ENCODE assay signal across 19 mouse cellular contexts in the genomic region with DNA sequence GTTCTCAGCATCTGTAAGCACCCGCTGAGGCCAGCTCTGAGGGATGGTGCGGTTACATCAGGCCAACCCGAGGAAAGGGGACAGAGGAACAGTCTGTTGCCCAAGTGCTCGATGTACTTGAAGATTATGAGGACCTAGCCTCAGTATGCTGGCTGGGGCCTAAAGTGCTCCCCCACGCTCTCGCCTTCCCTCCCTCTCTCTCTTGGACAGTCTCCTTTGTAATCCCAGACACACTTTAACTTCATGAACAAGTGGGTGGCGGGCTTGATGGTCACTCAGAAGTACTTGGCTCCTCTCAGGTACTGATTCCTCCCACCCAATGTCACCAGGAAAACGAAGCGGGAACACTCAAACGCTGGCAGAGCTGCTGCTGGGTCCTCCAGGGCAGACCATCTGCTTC.
DNase-seq lines count a peak whose midpoint lies in the region; ATAC-seq and TF ChIP-seq lines count a peak whose summit lies in the region.
"Had no signal": no experiment of that assay in that cellular context is flagged by ENCODE, and none has a peak within 500 bp of the region (broad histone marks: within the 10 kb centered on the region; RNA-seq: fewer than 3 reads in every experiment).

No protein-coding gene starts in this region.

- peaks cover 8% of the 10 kb centered on the region for H3K4me1 ChIP-seq in midbrain, embryonic 11.5 days (ENCODE audit: control insufficient read depth, insufficient read depth, low read length)
- H3K4me1 ChIP-seq in midbrain, embryonic 14.5 days (ENCODE audit: control insufficient read depth, insufficient read depth, low read length), result peaks cover 5% of the 10 kb centered on the region; the same call in 1 of the 2 replicates
- peaks cover 14% of the 10 kb centered on the region; the same call in 1 of the 2 replicates for H3K4me1 ChIP-seq in lung, postnatal 0 days (ENCODE audit: insufficient read depth, low read depth, low read length)

- ATAC-seq in midbrain, embryonic 11.5 days (ENCODE audit: low FRiP score), result no peak
- no peak for ATAC-seq in midbrain, embryonic 14.5 days (ENCODE audit: low FRiP score, low TSS enrichment)
- peak; percentile 76 for ATAC-seq in lung, postnatal 0 days
- no peak for ATAC-seq in megakaryocyte progenitor cell, adult 5-6 weeks (replicated peaks; ENCODE audit: poor library complexity)
- ATAC-seq: forebrain, embryonic 15.5 days had no signal

- no peak overlapping the region for H3K4me2 ChIP-seq in midbrain, embryonic 11.5 days
- H3K4me2 ChIP-seq in midbrain, embryonic 14.5 days (ENCODE audit: low read length), result no peak overlapping the region
- H3K4me2 ChIP-seq in lung, postnatal 0 days (replicated peaks; ENCODE audit: low read depth, low read length), result no peak overlapping the region
- H3K4me2 ChIP-seq: embryonic facial prominence, embryonic 12.5 days; forebrain, embryonic 15.5 days; heart, embryonic 12.5 days; hindbrain, embryonic 14.5 days had no signal

- H3K4me3 ChIP-seq in midbrain, embryonic 11.5 days (ENCODE audit: low read depth, low read length), result no peak overlapping the region
- H3K4me3 ChIP-seq in midbrain, embryonic 14.5 days (replicated peaks; ENCODE audit: low read depth, low read length), result no peak overlapping the region
- H3K4me3 ChIP-seq in lung, postnatal 0 days (ENCODE audit: low read depth, low read length), result no peak overlapping the region
- H3K4me3 ChIP-seq: embryonic facial prominence, embryonic 12.5 days; forebrain, embryonic 15.5 days; heart, adult 2 months; heart, embryonic 12.5 days; hindbrain, embryonic 10.5 days had no signal

- peak; percentile 71 for DNase-seq in midbrain, embryonic 11.5 days (ENCODE audit: low spot score, missing footprints)
- DNase-seq in midbrain, embryonic 14.5 days, result no peak
- peak; percentile 78 to 83 for DNase-seq in lung, adult 18-20 months
- peak; percentile 82 for DNase-seq in lung, postnatal 0 days (ENCODE audit: low spot score)
- DNase-seq in lung, postnatal 36 days, result peak; percentile 78
- DNase-seq in embryo, embryonic 9.5 days (ENCODE audit: extremely low spot score), result no peak
- DNase-seq in cerebellum, adult 11 months, result no peak
- DNase-seq: adrenal gland, adult 8-10 months; adrenal gland, postnatal 36 days; cerebellum, adult 8-10 months; cerebellum, postnatal 14 days; embryo, embryonic 11 days; heart, adult 2 months had no signal

- TF ChIP-seq EP300 in lung, postnatal 0 days (IDR thresholded peaks at IDR 0.05), result peak; percentile 89

- no peaks in the 10 kb centered on the region for H3K9me3 ChIP-seq in midbrain, embryonic 11.5 days (ENCODE audit: control insufficient read depth, low read length)
- no peaks in the 10 kb centered on the region for H3K9me3 ChIP-seq in midbrain, embryonic 14.5 days (ENCODE audit: control insufficient read depth, low read length)
- H3K9me3 ChIP-seq in lung, postnatal 0 days (ENCODE audit: low read length), result no peaks in the 10 kb centered on the region
- H3K9me3 ChIP-seq: embryonic facial prominence, embryonic 12.5 days; forebrain, embryonic 15.5 days; heart, embryonic 12.5 days; hindbrain, embryonic 10.5 days had no signal

- H3K27ac ChIP-seq in midbrain, embryonic 11.5 days (ENCODE audit: low read depth, low read length), result no peak overlapping the region
- no peak overlapping the region for H3K27ac ChIP-seq in midbrain, embryonic 14.5 days (replicated peaks; ENCODE audit: low read depth, low read length)
- 0 out of 2 replicates have a peak overlapping the region, but pooled peaks have one; percentile 27 for H3K27ac ChIP-seq in lung, postnatal 0 days (ENCODE audit: low read length)
- H3K27ac ChIP-seq: embryonic facial prominence, embryonic 12.5 days; forebrain, embryonic 15.5 days; heart, adult 2 months; hindbrain, embryonic 10.5 days; hindbrain, embryonic 14.5 days had no signal

- WGBS in midbrain, embryonic 11.5 days, result 90% methylated on average over 10 of the region's 10 CpGs
- WGBS in midbrain, embryonic 14.5 days, result 94% methylated on average over 10 of the region's 10 CpGs
- WGBS in lung, postnatal 0 days, result 65% methylated on average over 10 of the region's 10 CpGs

- no peak for TF ChIP-seq CTCF in lung, postnatal 0 days (IDR thresholded peaks at IDR 0.05)

- H3K27me3 ChIP-seq in midbrain, embryonic 11.5 days (ENCODE audit: control insufficient read depth, insufficient read depth, low read length), result no peaks in the 10 kb centered on the region
- no peaks in the 10 kb centered on the region for H3K27me3 ChIP-seq in midbrain, embryonic 14.5 days (ENCODE audit: control insufficient read depth, insufficient read depth, low read length)
- no peaks in the 10 kb centered on the region for H3K27me3 ChIP-seq in lung, postnatal 0 days (replicated peaks; ENCODE audit: insufficient read depth, low read length)
- H3K27me3 ChIP-seq: embryonic facial prominence, embryonic 12.5 days; forebrain, embryonic 15.5 days had no signal

- no peaks in the 10 kb centered on the region for H3K36me3 ChIP-seq in midbrain, embryonic 11.5 days (ENCODE audit: control insufficient read depth, insufficient read depth, low read length)
- H3K36me3 ChIP-seq in midbrain, embryonic 14.5 days (ENCODE audit: control insufficient read depth, insufficient read depth, low read length), result no peaks in the 10 kb centered on the region
- H3K36me3 ChIP-seq in lung, postnatal 0 days (ENCODE audit: insufficient read depth, low read length), result no peaks in the 10 kb centered on the region
- H3K36me3 ChIP-seq: embryonic facial prominence, embryonic 12.5 days; forebrain, embryonic 15.5 days; heart, embryonic 12.5 days; hindbrain, embryonic 10.5 days had no signal

- H3K9ac ChIP-seq in midbrain, embryonic 11.5 days (ENCODE audit: low read length), result no peak overlapping the region
- H3K9ac ChIP-seq in midbrain, embryonic 14.5 days (replicated peaks; ENCODE audit: low read length), result no peak overlapping the region
- H3K9ac ChIP-seq in lung, postnatal 0 days (replicated peaks; ENCODE audit: low read depth), result no peak overlapping the region
- H3K9ac ChIP-seq: embryonic facial prominence, embryonic 12.5 days; forebrain, embryonic 15.5 days; heart, embryonic 12.5 days; hindbrain, embryonic 14.5 days had no signal

Comparison
In these comparisons a context has a peak if more than half of its experiments do, and no peak if none do; other contexts are left out.
1. DNase-seq: peak in midbrain, embryonic 11.5 days (single experiment), lung, adult 18-20 months (2 of 2), lung, postnatal 0 days (single experiment) and lung, postnatal 36 days (single experiment); none in midbrain, embryonic 14.5 days (single experiment), embryo, embryonic 9.5 days (single experiment) and cerebellum, adult 11 months (single experiment).